Mouse (Mus musculus): ENCODE measurements around the gene Alkbh2. TPM values are rescaled to one million over a fixed set of nuclear protein-coding genes. Genes with fewer than 3 reads are reported as not detected.

The Alkbh2 gene
- 10.7 and 11.1 TPM in 2 replicates for polyA plus RNA-seq (2015; fragmentation: Nextera tagmentation; extraction: Ambion mirVana)

DNA sequence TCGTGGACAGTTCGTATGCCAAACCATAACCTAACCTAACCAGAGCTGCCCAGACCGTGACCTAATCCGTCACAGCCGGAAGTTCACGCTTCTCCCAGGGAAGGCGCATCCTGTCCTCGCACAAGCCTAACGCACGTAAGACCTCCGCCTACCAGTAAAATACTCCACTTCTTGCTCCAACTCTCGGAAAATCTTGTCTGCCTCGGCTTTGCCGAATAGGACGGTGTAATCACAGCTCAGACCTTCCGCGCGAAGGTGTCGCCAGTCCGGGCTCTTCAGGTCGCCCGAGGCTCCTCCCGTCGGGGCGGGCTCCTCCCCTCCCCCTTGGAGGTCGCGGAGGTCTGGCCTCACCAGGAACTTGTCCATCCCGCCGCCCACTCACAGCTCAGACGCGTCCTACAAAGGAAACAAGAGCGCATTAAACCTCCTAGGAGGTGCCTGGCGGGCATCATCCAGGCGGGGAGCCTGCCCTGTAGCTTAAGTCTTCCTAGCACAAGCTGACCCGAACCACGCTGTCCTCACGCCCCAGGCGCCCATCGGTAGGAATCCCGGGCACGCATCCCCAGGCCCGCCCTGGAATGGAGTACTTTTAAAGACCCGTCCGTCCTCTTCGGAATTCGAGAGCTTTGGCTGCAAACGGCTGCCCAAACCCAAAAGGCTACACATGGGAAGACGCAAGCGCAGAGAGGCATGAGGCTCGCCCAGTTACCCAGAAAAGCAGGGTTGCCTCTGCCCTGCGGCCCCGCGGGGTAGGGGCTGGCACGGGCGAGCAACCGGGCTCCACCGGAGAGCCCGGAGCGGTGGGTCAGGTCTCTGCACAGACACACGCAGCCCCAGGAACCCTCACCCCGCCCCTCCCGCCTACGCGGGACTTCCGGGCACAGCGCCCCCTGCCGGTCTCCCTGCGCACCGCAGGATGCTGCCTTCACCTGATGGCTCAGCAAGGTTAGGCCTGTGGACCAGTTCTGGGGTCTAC is at the start of gene Alkbh2:
Alkbh2 (minus strand) TSS at position 845 of the 976 bp plus-strand sequence.
- Histone ChIP-seq H3K27ac (replicated peaks) (peak within 1 kb of the TSS; percentile 93), H3K9me3 (replicated peaks) (no peaks in the 10 kb centered on the region), H3K27me3 (no peaks in the 10 kb centered on the region), H3K4me3 (replicated peaks) (peak within 1 kb of the TSS; percentile 71), H3K36me3 (peaks cover 19% of the 10 kb centered on the region), H3K4me2 (replicated peaks) (peak within 1 kb of the TSS; percentile 93), H3K4me1 (peaks cover 27% of the 10 kb centered on the region), H3K9ac (peak within 1 kb of the TSS; percentile 68)
- ATAC-seq (ENCODE audit: insufficient number of reproducible peaks, low FRiP score, low TSS enrichment, low read depth), result peak; percentile 32; the same call in 1 of the 2 replicates
- under 1% methylated on average over 69 of the region's 69 CpGs for WGBS

DNA sequence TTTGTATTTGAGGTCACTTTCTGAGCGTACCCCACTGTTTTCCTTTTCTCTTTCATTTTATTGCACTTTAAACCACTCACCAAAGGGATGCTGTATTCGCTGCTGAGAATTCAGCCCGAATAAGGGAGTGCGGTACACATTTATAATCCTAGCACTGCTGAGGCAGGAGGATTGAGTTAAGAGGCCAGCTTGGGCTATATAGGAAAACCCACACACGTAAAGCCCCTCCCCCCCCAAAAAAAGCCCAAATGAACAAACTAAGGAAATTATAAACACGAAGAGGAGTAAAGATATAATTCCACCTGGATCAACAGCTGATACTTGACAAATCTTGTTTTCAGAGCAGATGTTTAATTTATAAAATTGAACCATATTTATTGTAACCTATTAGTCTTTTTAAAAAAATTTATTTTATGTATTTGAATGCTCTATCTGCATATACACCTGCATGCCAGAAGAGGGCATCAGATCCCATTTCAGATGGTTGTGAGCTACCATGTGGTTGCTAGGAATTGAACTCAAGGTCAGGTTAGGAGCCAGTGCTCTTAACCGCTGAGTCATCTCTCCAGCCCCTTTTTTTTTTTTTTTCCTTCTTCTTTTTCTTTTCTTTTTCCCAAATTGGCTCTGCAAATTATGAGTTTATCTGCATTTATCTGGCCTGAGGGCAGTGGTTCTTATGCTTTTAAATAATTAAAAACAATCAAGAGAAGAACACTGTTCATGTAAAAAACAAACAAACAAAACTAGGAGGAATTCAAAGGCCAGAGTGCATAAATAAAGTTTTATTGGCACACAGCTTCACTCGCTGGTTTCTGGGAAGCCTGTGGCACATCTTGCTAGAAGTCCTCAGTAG is 48.8 kb upstream of the Alkbh2 start:
- peaks cover 17% of the 10 kb centered on the region for H3K4me1 ChIP-seq
- ATAC-seq (ENCODE audit: insufficient number of reproducible peaks, low FRiP score, low TSS enrichment, low read depth), result no peak
- H3K27ac ChIP-seq (replicated peaks), result 0 out of 2 replicates have a peak overlapping the region, but pooled peaks have one; percentile 67
- no peaks in the 10 kb centered on the region for H3K27me3 ChIP-seq
- no peaks in the 10 kb centered on the region for H3K36me3 ChIP-seq
- H3K9ac ChIP-seq, result 0 out of 2 replicates have a peak overlapping the region, but pooled peaks have one; percentile 18
- H3K9me3 ChIP-seq (replicated peaks), result no peaks in the 10 kb centered on the region
- 58% methylated on average over 8 of the region's 8 CpGs for WGBS
- H3K4me3 ChIP-seq (replicated peaks), result peak overlapping the region; percentile 56
- H3K4me2 ChIP-seq (replicated peaks), result peak overlapping the region; percentile 92

DNA sequence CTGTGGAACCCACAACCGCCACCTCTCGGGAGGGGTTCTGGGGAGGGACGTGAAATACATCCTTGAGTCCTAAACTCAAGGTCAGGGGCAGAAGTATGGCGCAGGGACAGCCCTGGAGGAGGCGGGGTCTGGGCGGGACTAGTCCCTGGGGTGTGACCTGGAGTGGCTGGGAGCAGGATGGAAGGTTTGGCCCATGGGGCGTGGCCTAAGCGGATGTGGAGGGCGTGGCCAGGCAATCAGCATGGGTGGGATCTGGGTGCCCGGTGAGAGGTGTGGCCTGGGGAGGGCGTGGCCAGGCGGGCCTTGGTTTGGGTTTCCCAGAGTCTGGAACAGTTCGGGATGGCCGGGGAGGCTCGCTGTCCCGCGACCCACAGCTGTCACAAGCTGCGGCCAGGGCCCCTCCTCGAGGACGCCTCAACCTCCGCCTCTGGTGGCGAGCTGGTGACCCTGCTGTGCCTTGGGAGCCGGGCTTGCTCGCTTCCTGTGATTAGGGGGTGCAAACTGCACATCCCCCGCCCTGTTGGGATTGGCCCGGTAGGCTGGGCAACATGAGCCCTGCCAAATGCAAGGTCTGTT is 47.7 kb upstream of the Alkbh2 start:
- peak overlapping the region; percentile 56 for H3K4me3 ChIP-seq (replicated peaks)
- no peaks in the 10 kb centered on the region for H3K9me3 ChIP-seq (replicated peaks)
- under 1% methylated on average over 26 of the region's 26 CpGs for WGBS
- H3K9ac ChIP-seq, result peak overlapping the region; percentile 18; the same call in 1 of the 2 replicates
- peak overlapping the region; percentile 92 for H3K4me2 ChIP-seq (replicated peaks)
- H3K27ac ChIP-seq (replicated peaks), result peak overlapping the region; percentile 67; the same call in 1 of the 2 replicates
- peak; percentile 93 for ATAC-seq (ENCODE audit: insufficient number of reproducible peaks, low FRiP score, low TSS enrichment, low read depth)
- H3K36me3 ChIP-seq, result no peaks in the 10 kb centered on the region
- H3K27me3 ChIP-seq, result no peaks in the 10 kb centered on the region
- H3K4me1 ChIP-seq, result peaks cover 17% of the 10 kb centered on the region

DNA sequence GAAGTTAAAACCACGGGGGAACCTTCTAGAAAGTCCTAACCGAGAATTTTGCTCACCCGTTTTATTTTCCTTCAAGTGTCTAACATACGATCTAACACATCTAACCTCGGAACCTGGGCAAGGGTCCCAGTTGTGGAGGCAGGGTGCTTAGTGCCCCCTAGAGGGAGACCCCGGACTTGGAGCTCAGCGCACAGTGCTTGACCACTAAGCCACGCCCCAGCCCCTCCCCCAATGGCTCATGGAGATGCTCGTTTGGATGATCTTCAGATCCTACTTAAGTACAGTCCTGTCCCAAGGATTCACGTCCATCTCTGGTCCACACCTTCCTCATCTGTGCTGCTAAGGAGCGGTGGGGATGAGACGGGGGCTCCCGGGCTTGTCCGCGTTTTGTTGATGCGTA is 46.6 kb upstream of the Alkbh2 start:
- H3K9me3 ChIP-seq (replicated peaks), result no peaks in the 10 kb centered on the region
- H3K36me3 ChIP-seq, result no peaks in the 10 kb centered on the region
- no peak for ATAC-seq (ENCODE audit: insufficient number of reproducible peaks, low FRiP score, low TSS enrichment, low read depth)
- H3K27ac ChIP-seq (replicated peaks), result no peak overlapping the region
- H3K27me3 ChIP-seq, result no peaks in the 10 kb centered on the region
- WGBS, result 11% methylated on average over 16 of the region's 16 CpGs
- no peak overlapping the region for H3K9ac ChIP-seq
- peak overlapping the region; percentile 10; the same call in 1 of the 2 replicates for H3K4me3 ChIP-seq (replicated peaks)
- H3K4me1 ChIP-seq, result peaks cover 17% of the 10 kb centered on the region
- peak overlapping the region; percentile 35 for H3K4me2 ChIP-seq (replicated peaks)

DNA sequence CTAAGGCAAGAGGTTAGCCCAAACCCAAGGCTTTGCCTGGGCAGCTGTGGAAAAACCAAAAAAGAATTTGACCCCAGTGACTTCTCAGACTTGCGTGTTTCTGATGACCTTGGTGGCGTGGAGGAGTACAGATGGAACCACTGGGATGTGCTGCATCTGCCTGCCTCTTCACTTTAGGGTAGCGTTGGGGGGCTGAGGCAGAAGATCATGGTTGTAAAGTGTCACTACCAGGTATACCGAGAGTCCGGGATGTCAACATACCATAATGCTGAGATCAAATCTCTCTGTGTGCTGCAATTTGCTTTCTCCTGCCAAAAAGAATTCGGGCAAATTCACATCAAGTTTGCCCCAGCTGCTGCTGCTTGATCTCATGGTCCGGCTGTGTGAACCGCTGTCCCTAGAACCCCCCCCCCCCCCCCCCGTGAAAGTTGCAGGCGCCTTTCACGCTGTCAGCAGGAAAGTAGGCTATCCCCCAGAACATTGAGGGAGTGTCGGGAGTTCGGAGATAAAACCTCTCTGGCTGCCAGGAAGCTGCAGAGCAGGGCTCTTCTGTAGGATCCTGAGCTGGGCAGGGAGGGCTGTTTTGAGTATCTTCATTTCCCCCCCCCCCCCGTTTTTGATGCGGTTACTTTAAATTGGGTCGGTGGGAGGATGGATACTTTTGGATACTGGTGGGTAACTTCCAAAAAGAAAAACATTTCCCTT is 46.0 kb upstream of the Alkbh2 start:
- H3K4me1 ChIP-seq, result peaks cover 17% of the 10 kb centered on the region
- no peak overlapping the region for H3K27ac ChIP-seq (replicated peaks)
- H3K9me3 ChIP-seq (replicated peaks), result no peaks in the 10 kb centered on the region
- H3K4me3 ChIP-seq (replicated peaks), result 0 out of 2 replicates have a peak overlapping the region, but pooled peaks have one; percentile 10
- no peaks in the 10 kb centered on the region for H3K36me3 ChIP-seq
- no peak for ATAC-seq (ENCODE audit: insufficient number of reproducible peaks, low FRiP score, low TSS enrichment, low read depth)
- WGBS, result 21% methylated on average over 16 of the region's 16 CpGs
- no peak overlapping the region for H3K9ac ChIP-seq
- peak overlapping the region; percentile 35 for H3K4me2 ChIP-seq (replicated peaks)
- no peaks in the 10 kb centered on the region for H3K27me3 ChIP-seq

DNA sequence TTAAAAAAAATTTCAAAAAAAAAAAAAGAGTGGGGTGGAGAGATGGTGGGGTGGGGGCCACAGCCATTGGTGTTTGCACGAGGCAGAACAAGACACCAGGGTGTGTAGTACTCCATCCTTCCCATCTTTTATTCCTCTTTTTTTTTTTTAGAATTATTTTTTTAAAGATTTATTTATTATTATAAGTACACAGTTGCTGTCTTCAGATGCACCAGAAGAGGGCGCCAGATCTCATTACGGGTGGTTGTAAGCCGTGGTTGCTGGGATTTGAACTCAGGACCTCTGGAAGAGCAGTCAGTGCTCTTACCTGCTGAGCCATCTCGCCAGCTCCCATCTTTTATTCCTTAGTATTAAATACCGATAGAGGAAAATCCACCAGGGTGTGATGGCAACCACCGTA is 45.4 kb upstream of the Alkbh2 start:
- Histone ChIP-seq H3K27ac (replicated peaks) (no peak overlapping the region), H3K4me3 (replicated peaks) (no peak overlapping the region), H3K9ac (no peak overlapping the region), H3K9me3 (replicated peaks) (no peaks in the 10 kb centered on the region), H3K4me1 (peaks cover 17% of the 10 kb centered on the region), H3K4me2 (replicated peaks) (no peak overlapping the region), H3K27me3 (no peaks in the 10 kb centered on the region), H3K36me3 (no peaks in the 10 kb centered on the region)
- no peak for ATAC-seq (ENCODE audit: insufficient number of reproducible peaks, low FRiP score, low TSS enrichment, low read depth)
- 72% methylated on average over 7 of the region's 7 CpGs for WGBS

DNA sequence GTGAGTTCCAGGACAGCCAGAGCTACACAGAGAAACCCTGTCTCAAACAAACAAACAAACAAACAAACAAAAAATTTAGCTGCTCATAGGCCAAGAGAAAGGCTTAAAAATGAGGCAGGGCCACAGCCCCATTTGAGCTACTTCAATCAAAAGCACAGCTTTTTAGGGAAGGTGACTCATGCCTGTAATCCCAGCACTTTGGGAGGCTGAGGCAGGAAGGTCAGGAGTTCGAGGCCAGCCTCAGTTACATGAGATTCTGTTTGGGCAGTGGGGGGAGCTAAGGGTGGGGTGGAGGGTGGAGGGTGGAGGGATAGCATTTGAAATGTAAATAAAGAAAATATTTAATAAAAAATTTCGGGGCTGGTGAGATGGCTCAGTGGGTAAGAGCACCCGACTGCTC is 44.9 kb upstream of the Alkbh2 start:
- Histone ChIP-seq H3K36me3 (no peaks in the 10 kb centered on the region), H3K27me3 (no peaks in the 10 kb centered on the region), H3K9ac (no peak overlapping the region), H3K9me3 (replicated peaks) (no peaks in the 10 kb centered on the region), H3K4me1 (peaks cover 17% of the 10 kb centered on the region), H3K4me3 (replicated peaks) (no peak overlapping the region), H3K27ac (replicated peaks) (no peak overlapping the region), H3K4me2 (replicated peaks) (no peak overlapping the region)
- 86% methylated on average over 3 of the region's 3 CpGs for WGBS
- no peak for ATAC-seq (ENCODE audit: insufficient number of reproducible peaks, low FRiP score, low TSS enrichment, low read depth)

DNA sequence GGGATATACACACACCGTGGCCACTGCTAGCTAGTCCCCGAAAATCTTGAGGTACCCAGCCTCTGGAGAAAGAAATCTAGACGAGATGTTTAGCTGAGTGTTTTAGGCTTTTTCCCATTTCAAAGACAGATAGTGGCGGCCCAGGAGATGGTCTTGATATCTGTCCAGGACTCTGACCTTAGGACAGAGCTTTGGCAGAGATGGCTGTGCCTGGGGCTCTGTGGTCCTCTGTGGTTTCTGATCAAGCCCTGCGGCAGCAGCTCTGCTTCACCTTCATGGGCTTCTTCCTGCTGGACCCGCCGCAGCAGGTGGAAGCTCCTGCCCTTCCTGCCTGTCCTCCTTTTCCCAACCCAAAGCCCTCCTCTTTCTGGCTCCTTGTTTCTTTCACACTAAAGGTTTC is 42.3 kb upstream of the Alkbh2 start:
- Histone ChIP-seq H3K36me3 (no peaks in the 10 kb centered on the region), H3K4me3 (replicated peaks) (no peak overlapping the region), H3K9ac (no peak overlapping the region), H3K4me1 (peaks cover 5% of the 10 kb centered on the region), H3K4me2 (replicated peaks) (no peak overlapping the region), H3K9me3 (replicated peaks) (no peaks in the 10 kb centered on the region), H3K27me3 (no peaks in the 10 kb centered on the region), H3K27ac (replicated peaks) (no peak overlapping the region)
- ATAC-seq (ENCODE audit: insufficient number of reproducible peaks, low FRiP score, low TSS enrichment, low read depth), result no peak
- WGBS, result 74% methylated on average over 7 of the region's 7 CpGs

DNA sequence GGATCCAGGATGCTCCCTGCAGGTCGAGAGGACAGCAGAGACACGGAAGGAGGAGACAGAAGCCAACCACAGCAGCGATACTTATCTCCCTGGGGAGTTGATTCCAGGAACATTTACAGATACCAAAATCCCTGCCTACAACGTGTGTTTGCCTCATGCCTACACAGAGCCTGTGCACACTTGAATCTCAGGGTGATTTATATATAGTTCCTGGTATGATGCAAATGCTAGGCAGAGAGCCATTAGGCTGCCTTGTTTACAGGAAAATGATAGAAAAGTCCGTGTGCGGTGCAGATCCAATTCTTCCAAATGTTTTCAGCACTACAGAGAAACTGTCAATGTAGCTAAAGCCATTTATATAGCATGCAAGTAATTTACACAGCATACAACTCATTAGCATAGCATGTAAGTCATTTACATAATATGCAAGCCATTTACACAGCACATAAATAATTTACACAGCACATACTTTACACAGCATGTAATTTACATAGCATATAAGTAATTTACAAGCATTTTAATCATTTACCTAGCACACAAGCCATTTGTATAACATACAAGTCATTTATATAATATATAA is 35.2 kb upstream of the Alkbh2 start:
- H3K9ac ChIP-seq, result no peak overlapping the region
- H3K27ac ChIP-seq (replicated peaks), result no peak overlapping the region
- H3K36me3 ChIP-seq, result no peaks in the 10 kb centered on the region
- no peak overlapping the region for H3K4me2 ChIP-seq (replicated peaks)
- no peaks in the 10 kb centered on the region for H3K9me3 ChIP-seq (replicated peaks)
- no peak for ATAC-seq (ENCODE audit: insufficient number of reproducible peaks, low FRiP score, low TSS enrichment, low read depth)
- H3K4me3 ChIP-seq (replicated peaks), result no peak overlapping the region
- 0 out of 2 replicates have a peak, but pooled peaks cover 4% of the 10 kb centered on the region for H3K4me1 ChIP-seq
- H3K27me3 ChIP-seq, result no peaks in the 10 kb centered on the region
- 55% methylated on average over 6 of the region's 6 CpGs for WGBS
